Mouse (Mus musculus) frontal cortex, postnatal 36 days (tissue): ENCODE measurements around the gene Stradb.
A peak's percentile ranks its signal among the peaks of the same experiment; 100 is the strongest.
"Not testable (repeated sequence)": the region's sequence is repeated elsewhere in the genome, so short reads cannot be mapped to it uniquely, and the experiment has no call there.

Experiments used
- DNase-seq, 2 experiments: peaks; one replicate each; pipeline ENCODE4 v3.0.0; 2022; ENCODE audit warnings: low spot score in 2 of 2

Gene Stradb

GRCm38 (mm10) chr1:58973366-58974221, at the start of gene Stradb, which contains the start of gene Trak2:
TSS of gene Stradb (plus strand) at chr1:58973522.
TSS of gene Trak2 (minus strand) at chr1:58973430.
- peak; percentile 95 to 97 for DNase-seq

- no peak for DNase-seq
Measured at GRCm38 (mm10) chr1:58926664-58927063, 46.7 kb upstream of the Stradb start.

GRCm38 (mm10) chr1:58936746-58937605, 36.3 kb upstream of the Stradb start:
- DNase-seq: no peak

DNA sequence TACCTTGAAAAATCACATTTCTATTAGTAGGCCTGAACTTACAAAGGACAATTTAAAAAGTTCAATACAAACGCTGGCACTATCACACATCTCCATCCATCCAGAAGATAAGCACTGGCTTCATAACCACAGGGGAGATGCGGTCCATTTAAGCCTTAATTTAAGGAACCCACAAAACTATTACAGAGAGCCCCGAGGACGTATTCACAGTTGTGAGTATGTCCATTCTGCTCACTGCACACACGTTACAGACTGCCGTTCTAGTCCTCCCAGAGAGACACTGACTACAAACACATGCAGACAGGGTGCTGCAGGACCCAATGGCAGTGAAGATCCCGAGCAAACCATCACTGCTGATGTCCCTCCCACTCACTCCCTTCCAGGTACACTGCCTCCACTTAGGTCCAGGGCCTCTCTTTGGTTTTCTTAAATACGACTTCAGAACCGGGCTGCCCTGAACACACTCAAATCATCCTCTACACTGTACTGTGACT, 35.7 kb upstream of the Stradb start:
- no peak for DNase-seq

DNA sequence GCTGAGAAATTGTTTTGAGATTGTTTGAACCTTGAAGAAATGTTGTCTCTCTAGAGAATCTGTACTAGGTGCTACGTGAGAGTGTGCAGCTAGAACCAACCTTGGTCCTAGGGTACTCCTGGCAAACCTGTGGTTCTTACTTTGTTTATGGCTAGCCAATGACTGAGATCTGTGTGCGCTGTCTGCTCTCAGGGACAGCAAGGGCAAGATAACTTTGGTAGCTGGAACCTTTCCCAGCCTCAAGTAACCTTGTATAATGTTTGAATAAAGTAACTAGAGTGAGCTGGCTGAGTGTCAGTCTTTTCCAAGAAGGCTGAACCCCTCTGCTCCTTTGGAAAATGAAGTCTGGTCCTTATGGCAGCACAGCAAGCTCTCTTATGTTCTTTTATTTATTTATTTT, 27.8 kb upstream of the Stradb start:
- no peak for DNase-seq

- no peak for DNase-seq
Measured at GRCm38 (mm10) chr1:58945960-58946670, 27.2 kb upstream of the Stradb start.

GRCm38 (mm10) chr1:58946718-58947117, 26.6 kb upstream of the Stradb start:
- DNase-seq: no peak

DNA sequence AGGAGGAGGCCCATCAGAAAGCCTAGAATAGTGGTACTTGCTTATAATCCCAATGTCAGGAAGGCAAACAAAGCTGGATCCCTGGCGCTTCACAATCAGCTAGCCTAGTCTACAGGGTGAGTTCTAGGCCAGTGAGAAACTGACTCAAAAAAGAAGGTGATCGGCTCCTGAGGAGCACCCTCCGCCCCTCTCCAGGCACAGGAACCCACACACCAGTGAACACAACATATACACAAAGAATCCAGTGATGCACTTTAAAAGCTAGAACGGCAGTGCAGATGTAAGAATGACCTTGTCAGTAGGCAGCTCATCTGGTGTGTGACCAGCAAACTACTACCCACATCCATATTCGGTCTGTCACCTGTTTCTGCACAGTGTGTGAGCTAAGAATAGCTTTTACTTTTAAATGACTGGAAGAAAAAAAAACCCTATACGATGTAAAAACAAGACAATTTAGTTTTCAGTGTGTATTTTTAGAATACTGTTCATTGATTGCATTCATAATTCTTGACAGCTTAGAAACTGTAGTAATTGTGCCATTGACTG, 23.7 kb upstream of the Stradb start:
- no peak for DNase-seq

DNA sequence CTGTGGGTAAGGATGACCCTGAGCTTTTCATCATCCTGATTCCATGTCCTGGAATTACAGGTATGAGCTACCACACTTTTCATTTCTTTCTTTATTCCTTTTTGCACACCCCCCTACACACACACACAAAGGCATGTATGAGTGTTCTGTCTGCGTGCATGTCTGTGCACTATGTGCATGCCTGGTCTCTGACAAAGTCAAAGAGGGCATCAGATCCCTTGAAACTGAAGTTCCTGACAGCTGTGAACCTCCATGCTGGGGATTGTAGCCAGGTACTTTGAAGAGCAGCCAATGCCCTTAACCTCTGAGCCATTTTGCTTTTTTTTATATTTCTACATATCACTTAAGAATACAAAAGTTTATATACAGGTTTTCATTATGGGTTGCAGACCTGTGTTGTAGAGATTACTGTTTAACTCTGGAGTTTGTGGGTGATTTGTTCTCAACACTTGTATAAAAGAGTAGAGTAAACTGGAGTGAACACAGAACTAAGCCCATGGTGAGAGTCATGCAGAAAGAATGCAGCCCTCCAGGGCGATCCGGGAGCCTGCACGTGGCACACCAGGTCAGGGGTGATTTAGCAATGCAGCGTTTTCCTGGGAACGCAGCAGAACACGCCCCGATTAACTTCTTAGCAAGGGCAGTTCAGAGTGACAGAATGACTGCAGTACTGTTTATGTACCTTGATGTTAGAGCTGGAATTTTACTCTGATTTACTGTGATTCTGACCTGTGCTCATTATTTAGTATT, 22.2 kb upstream of the Stradb start:
- no peak for DNase-seq

DNA sequence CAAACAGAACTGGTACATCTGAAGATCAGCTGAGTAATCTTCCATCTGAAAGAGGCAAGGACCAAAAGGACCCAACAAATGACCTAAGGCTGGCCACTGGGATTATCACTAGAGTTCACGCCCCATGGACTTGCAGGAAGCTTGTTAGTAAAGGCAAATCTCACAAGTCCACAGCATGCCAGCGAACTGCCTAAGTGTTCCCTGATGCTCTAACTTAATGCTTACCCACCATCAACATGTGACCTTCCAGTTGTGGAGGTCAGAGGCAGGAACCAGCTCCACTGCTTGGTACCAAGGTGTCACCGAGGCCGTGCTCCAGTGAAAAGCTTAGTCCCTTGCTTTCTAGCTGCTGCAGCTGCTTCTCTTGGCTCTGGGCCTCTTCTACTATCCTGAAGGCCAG, 21.5 kb upstream of the Stradb start:
- DNase-seq: no peak

DNA sequence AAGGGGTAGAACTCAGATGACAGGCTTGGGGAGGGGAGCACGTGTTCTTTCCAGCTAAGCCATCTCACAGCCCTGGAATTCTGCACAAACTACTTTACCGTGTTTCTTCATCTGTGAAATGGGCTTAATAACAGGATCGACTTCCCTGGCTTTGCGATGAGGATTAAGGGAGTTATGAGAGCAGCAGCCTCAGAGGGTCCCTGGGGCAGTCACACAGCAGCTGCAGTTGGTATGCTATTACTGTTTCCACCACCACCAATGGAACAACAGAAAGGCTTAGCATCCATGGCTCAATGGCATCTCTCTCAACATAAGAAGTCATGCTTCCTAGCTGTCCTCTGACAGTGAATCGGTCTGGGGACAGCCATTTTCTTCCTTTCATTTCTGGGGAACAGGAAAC, 20.8 kb upstream of the Stradb start:
- DNase-seq: no peak

- DNase-seq: no peak
Measured at GRCm38 (mm10) chr1:58952997-58953396, 20.3 kb upstream of the Stradb start.

DNA sequence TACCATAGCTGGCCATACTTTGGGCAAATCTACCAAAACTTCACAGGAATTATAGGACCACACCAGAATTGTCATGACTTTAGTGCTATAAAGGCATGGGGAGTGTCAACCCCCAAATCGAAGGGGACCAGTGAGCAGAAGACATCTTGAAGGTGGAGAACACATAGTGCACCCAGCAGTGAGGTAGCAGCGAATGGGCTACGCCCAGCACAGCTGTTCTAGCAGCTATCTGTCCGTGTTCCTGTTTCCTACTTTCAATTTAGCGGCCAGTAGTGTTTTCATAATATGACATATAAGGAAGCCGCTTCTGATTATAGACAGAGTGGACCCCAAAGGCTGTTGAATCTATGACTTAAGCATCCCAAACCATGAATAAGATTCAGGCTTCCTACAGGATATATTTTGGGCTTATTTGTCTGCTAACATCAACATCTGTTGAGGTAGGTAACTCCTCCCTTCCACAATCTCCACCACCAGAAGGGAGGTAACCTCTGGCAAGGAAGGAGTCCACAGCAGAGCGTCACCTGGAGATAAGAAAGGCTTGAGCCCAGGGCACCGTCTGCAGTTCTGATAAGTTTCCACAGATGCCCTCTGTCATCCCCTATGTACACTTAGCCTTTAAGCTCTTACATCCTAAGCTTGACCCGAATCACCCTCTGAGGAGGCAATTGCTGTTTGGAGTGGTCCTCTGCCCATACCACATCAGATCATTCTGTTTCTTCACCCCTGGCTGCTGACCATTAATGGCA, 19.5 kb upstream of the Stradb start:
- no peak for DNase-seq

- no peak for DNase-seq
Measured at GRCm38 (mm10) chr1:58954578-58955410, 18.5 kb upstream of the Stradb start.

- no peak for DNase-seq
Measured at GRCm38 (mm10) chr1:58955716-58956115, 17.6 kb upstream of the Stradb start.

DNA sequence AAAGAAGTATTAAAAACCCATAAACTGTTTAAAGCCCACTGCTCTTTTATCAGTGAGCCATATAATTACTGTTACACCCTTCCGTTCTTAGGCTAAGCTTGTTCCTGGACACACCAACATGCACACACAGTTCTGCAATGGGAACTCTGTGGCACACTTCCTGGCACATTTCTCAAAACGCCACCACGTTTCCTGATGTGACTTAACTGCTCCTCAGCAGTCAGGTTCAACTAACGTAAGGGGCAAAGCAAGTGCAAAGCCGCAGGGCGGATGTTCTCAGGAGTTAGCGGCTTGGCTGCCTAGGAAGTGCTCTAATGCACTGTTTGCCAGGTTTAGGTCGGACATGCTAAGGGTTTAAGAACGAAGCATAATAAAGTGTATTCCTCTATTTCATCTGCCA, 17.1 kb upstream of the Stradb start:
- DNase-seq: no peak

DNA sequence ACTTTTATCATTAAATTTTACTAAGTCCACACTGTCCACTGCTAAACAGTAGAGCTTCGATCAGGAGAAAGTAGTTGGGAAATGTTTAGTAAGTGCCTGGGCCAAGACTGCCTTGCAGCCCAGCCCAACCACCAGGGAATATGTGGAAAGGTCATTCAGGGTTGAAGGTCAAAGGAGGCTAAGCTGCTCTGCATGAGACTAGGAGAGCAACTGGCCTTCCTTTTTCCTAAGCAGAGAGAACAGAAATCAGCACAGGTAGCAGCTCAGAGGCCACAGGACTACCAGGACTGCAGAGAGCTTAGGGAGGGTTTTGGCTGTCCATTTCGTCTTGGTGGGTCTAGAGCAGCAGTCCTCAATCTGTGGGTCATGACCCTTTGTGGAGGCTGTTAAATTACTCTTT, 15.4 kb upstream of the Stradb start:
- no peak for DNase-seq

DNA sequence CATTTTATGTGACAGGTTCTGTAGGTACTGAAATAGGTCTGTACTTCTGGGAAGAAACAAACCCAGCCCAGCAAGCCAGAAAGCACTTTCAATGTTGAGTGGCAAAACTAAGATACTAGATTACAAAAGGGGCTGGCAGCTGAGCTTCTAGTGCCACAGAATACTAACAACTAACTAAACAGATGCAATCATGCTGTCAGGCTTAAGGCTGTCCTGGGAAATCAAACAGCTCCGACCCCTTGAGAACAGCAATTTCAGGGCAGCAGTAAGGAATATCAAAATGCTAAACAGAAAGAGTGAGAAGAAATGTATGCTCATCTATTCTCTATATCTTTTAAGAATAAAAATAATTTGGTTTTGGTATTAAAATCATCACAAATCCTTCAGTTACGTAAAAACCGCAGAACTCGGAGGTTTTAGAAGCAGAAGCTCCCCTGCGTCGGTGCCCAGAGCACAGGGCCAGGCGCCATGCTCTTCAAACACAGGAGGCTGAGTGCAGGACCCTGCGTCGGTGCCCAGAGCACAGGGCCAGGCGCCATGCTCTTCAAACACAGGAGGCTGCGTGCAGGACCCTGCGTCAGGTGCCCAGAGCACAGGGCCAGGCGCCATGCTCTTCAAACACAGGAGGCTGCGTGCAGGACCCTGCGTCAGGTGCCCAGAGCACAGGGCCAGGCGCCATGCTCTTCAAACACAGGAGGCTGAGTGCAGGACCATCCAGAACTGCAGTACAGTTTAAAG, 14.4 kb upstream of the Stradb start:
- not testable (repeated sequence) for DNase-seq

- DNase-seq: no peak
Measured at GRCm38 (mm10) chr1:58959682-58960081, 13.6 kb upstream of the Stradb start.
